Mouse (Mus musculus) MEL (cell line): ENCODE measurements around the gene Efcab14.

Source experiments
- EP300 ChIP-seq, 2 experiments: IDR thresholded peaks; 2 replicates each; pipeline ENCODE4 v1.6.1; 2011; ENCODE audit warnings: improper control_type of control experiment in 2 of 2, low read length in 2 of 2, low read depth in 1 of 2, mild to moderate bottlenecking in 1 of 2
- ZC3H11A ChIP-seq: IDR thresholded peaks from 2 replicates; pipeline ENCODE4 v1.6.1; 2012; ENCODE audit warnings: low read depth, mild to moderate bottlenecking, inconsistent platforms, low read length, improper control_type of control experiment

DNA sequence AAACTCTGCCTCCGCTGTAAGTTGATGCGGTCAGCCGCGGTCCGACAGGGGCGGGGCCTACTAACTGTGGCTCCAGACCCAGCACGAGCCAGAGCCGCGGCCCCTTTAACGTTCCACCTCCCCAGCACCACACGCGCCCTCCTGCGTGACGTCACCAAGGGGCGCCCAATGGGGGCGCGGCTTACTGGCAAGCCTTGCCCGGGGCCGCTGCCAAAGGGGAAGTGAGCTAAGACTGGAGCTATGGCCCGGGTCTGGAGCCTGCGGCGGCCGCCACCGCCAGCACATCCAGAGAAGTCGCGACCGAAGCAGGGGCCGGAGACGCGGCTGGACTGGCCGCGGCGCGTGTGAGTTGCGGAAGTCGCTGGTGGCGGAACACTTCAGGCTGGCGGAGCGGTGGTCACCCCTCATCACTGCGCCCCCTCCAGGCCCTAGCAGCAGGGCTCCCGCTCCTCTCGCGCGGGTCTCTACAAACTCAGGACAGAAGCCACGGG lies at the start of gene Efcab14:
- TF ChIP-seq EP300 (IDR thresholded peaks at IDR 0.05; ENCODE audit: low read depth in 1 of 2, low read length in 2 of 2): peak in 1 of 2 experiments; percentile 48; a peak in 2 of 4 replicates
- TF ChIP-seq ZC3H11A: no peak
